Mouse (Mus musculus) hindbrain, embryonic 12.5 days (tissue): ENCODE measurements around the gene AI661453. TPM values are rescaled to one million over a fixed set of nuclear protein-coding genes. Genes with fewer than 3 reads are reported as not detected.
"Not testable (repeated sequence)": the region's sequence is repeated elsewhere in the genome, so short reads cannot be mapped to it uniquely, and the experiment has no call there.

ENCODE experiments used
- ATAC-seq: fragments of 200-750 bp; cut with Nextera tagmentation; 2 replicates; pipeline ENCODE4 v1.8.0; 2017; ENCODE audit warnings: moderate TSS enrichment; ENCODE audit not compliant: low FRiP score
- H3K27ac ChIP-seq: fragments of 300-500 bp; sonication (generic); 2 replicates; pipeline ENCODE4 v1.5.1; 2016; ENCODE audit warnings: mild to moderate bottlenecking
- H3K27me3 ChIP-seq: fragments of 300-500 bp; sonication (generic); 2 replicates; pipeline ENCODE4 v1.6.1; 2016; ENCODE audit warnings: mild to moderate bottlenecking
- H3K36me3 ChIP-seq: fragments of 300-500 bp; sonication (generic); 2 replicates; pipeline ENCODE4 v1.6.1; 2016; ENCODE audit warnings: mild to moderate bottlenecking
- H3K4me1 ChIP-seq: fragments of 300-500 bp; sonication (generic); 2 replicates; pipeline ENCODE4 v1.6.1; 2016
- H3K4me2 ChIP-seq: fragments of 300-500 bp; sonication (generic); replicated peaks from 2 replicates; pipeline ENCODE4 v1.6.1; 2016; ENCODE audit warnings: mild to moderate bottlenecking
- H3K4me3 ChIP-seq: fragments of 300-500 bp; sonication (generic); 2 replicates; pipeline ENCODE4 v1.5.1; 2016; ENCODE audit warnings: mild to moderate bottlenecking
- H3K9ac ChIP-seq: fragments of 300-500 bp; sonication (generic); 2 replicates; pipeline ENCODE4 v1.6.1; 2016; ENCODE audit warnings: mild to moderate bottlenecking, moderate library complexity
- H3K9me3 ChIP-seq: fragments of 300-500 bp; sonication (generic); replicated peaks from 2 replicates; pipeline ENCODE4 v1.6.1; 2016; ENCODE audit warnings: mild to moderate bottlenecking
- WGBS: fragments of 180-500 bp; shearing (Covaris S2); methylation state at CpG from one replicate; pipeline ENCODE4 v1.1.7; 2016; 5-methylcytosine and 5-hydroxymethylcytosine counted together
- polyA plus RNA-seq: library from polyadenylated mRNA; unstranded; fragments of >200 nt; fragmentation: Nextera tagmentation; extraction: Ambion mirVana; gene quantifications from 2 replicates; pipeline ENCODE4 v1.2.1, GENCODE M21; 2016

The AI661453 gene
- 0.28 and 0.34 TPM in 2 replicates for polyA plus RNA-seq

DNA sequence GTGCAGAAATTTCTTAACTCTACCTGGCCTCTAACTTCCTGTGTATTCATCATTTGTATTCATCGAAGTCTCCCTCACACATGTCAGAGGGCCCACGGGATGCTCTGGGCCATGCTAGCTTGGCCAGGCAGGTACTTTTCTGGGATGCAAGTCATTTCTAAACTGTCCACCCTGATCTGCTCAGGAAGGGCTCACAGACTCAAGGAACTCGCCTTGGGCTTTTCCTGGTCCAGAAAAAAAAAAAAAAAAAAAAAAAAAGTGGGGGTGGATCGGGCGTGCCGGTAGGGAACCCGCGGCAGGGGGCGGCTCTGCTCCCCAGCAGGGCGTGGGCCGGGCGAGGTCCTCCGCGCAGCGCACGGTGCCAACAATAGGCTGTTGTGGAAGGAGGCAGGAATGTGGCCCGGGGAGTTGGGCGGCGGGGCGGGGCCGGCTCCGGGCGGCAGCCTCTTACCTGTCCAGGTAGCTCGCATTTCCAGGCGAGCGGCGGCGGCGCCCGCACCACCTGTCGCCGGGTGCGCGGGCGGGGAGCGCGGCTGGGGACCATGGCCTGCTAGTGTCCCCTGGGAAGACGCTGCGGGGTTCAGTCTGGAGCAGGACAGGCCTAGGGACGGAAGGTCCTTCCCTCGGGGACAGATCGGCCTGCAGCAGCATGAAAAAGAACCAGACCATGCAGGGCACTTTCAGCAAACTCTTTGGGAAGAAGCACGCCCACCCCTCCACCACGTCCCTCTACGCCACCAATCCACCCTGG lies at the start of gene AI661453:
AI661453 (plus strand) TSS at position 460 of the 751 bp plus-strand sequence.
- WGBS: 2% methylated on average over 45 of the region's 45 CpGs
- H3K9me3 ChIP-seq: no peaks in the 10 kb centered on the region

DNA sequence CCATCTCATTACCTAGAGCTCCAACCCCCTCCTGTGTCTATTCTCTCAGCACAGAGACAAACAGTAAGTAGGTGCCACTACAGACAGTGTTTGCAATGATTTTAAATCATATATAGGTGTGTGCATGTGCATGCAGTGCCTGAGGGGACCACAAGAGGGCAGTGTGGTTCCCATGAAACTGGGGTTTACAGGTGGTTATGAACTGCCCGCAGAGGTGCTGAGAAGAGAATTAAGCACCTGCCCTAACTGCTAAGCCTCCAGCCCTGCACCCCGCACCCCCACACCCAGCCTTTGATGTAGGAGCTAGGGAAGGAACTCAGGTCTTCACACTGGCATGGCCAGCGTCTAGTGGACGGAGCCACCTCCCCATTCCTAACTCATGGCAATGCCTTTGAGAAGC lies 49.8 kb upstream of the AI661453 start:
- no peak overlapping the region for H3K9ac ChIP-seq
- 71% methylated on average over 4 of the region's 4 CpGs for WGBS
- no peak overlapping the region for H3K4me3 ChIP-seq
- peaks cover 7% of the 10 kb centered on the region; the same call in 1 of the 2 replicates for H3K9me3 ChIP-seq
- no peak overlapping the region for H3K27ac ChIP-seq
- peaks cover 6% of the 10 kb centered on the region; the same call in 1 of the 2 replicates for H3K36me3 ChIP-seq
- no peak for ATAC-seq
- H3K4me2 ChIP-seq: no peak overlapping the region
- H3K27me3 ChIP-seq: no peaks in the 10 kb centered on the region
- H3K4me1 ChIP-seq: no peaks in the 10 kb centered on the region

More for the DNA sequence above, at the start of gene AI661453:
- ATAC-seq: no peak
- H3K9ac ChIP-seq: peak within 1 kb of the TSS; percentile 49; the same call in 1 of the 2 replicates
- H3K4me1 ChIP-seq: peaks cover 16% of the 10 kb centered on the region
- H3K4me3 ChIP-seq: peak within 1 kb of the TSS; percentile 38
- H3K4me2 ChIP-seq: peak within 1 kb of the TSS; percentile 72
- no peak within 1 kb of the TSS for H3K27ac ChIP-seq
- peaks cover 45% of the 10 kb centered on the region for H3K27me3 ChIP-seq
- no peaks in the 10 kb centered on the region for H3K36me3 ChIP-seq

DNA sequence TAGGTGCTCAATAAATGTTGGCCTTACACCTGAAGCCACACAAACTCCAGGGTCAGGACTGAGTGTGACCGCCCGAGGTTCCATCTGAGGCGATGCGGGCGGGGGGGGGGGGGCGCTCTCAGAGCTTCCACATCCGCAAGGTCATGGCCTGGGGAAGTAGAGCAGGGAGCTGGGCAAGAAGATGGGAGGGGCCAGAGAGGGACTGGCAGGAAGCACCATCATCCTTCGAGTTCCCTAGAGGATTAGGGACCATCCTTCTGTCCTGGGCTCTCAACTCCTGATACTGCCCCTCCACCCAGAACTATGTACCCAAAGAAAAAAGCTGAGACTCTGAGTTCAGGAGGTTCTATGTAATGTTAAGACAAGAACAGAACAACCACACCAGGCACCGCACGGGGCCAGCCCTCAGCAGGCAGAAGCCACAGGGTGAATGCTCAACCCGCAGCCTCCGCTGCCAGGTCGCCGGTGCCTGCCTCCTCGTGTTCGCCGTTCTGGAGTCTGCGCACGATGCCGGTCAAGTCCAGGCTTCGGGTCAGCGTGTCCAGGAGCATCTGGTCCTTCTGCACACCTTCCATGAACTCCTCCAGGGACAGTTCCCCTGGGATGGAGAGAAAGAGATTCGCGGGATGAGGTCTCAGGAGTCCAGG lies 42.1 kb upstream of the AI661453 start:
- Histone ChIP-seq H3K9me3 (no peaks in the 10 kb centered on the region), H3K9ac (0 out of 2 replicates have a peak overlapping the region, but pooled peaks have one; percentile 35), H3K27me3 (peaks cover 38% of the 10 kb centered on the region), H3K4me3 (peak overlapping the region; percentile 1; the same call in 1 of the 2 replicates), H3K4me1 (peaks cover 11% of the 10 kb centered on the region), H3K36me3 (no peaks in the 10 kb centered on the region), H3K4me2 (peak overlapping the region; percentile 44), H3K27ac (no peak overlapping the region)
- no peak for ATAC-seq
- WGBS: 21% methylated on average over 24 of the region's 24 CpGs

DNA sequence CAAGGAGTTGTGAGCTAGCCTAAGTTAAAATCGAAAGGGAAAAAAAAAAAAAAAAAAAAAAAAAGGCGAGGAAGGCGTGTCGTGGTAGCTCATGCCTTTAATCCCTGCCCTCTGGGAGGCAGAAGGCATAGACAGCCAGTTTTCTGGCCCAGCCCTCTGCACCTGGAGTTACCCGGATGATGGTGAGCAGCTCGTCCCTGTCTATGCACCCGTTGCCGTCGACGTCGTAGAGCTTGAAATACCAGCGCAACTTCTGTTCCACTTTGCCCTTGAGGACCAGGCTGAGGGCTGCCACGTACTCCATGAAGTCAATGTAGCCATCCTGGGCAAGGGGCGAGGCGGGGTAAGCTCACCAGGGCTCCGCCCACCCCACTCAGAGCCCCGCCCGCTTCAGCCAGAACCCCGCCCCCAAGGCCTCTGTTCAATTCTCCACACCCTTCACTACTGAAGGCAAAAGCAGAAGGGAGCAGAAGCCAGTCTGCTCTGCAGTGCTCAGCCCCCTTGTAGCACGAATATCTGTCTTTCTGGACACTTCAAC lies 41.0 kb upstream of the AI661453 start:
- H3K4me2 ChIP-seq: peak overlapping the region; percentile 44
- H3K27me3 ChIP-seq: peaks cover 38% of the 10 kb centered on the region
- H3K4me3 ChIP-seq: peak overlapping the region; percentile 20
- ATAC-seq: peak; percentile 83
- H3K9ac ChIP-seq: no peak overlapping the region
- no peaks in the 10 kb centered on the region for H3K9me3 ChIP-seq
- peaks cover 11% of the 10 kb centered on the region for H3K4me1 ChIP-seq
- H3K27ac ChIP-seq: no peak overlapping the region
- H3K36me3 ChIP-seq: no peaks in the 10 kb centered on the region
- WGBS: 4% methylated on average over 20 of the region's 20 CpGs

DNA sequence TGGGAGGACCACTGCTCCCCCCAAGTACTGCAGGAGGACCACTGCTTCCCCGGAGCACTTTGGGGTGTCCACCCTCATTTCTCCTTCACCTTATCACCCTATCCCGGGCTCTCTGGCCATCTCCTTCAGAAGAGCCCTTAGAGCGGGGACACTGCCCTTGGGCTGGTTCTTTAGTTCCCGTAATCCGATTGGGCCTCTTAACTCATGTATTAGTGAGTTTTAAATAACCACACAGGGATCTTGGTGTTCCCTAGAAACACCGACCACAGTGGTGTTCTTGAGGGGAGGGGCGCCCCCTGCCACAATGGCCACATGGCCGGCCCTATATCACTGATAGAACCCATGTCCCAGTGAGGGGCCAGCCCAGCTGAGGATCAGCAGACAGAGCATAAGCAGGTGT lies 37.3 kb upstream of the AI661453 start:
- H3K36me3 ChIP-seq: no peaks in the 10 kb centered on the region
- no peak overlapping the region for H3K9ac ChIP-seq
- WGBS: 89% methylated on average over 8 of the region's 8 CpGs
- H3K4me2 ChIP-seq: no peak overlapping the region
- no peak overlapping the region for H3K27ac ChIP-seq
- peaks cover 11% of the 10 kb centered on the region for H3K4me1 ChIP-seq
- no peaks in the 10 kb centered on the region for H3K9me3 ChIP-seq
- H3K27me3 ChIP-seq: peaks cover 31% of the 10 kb centered on the region
- H3K4me3 ChIP-seq: no peak overlapping the region
- no peak for ATAC-seq

DNA sequence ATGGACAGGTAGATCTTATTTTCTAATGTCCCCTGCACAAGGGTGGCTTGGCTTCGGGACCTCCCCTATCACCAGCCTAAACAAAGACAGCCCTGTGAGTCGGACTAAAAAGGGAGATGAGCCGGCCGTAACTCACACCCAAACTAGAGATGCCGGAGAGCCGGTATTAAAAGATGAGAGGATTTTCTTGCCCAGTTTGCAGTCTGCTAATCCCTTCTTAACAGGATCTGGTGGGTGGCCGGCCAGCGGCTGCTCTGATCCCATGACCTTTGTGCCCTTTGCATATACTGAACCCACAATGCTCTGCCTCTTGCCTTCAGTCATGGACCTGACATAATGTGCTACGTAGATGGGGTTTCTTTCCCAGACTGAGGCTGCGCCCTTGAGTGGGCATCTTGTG lies 36.0 kb upstream of the AI661453 start, which contains the start of gene Guca1a:
Guca1a (minus strand) TSS at position 134 of the 400 bp plus-strand sequence.
- H3K36me3 ChIP-seq: no peaks in the 10 kb centered on the region
- H3K4me1 ChIP-seq: 0 out of 2 replicates have a peak, but pooled peaks cover 3% of the 10 kb centered on the region
- H3K9ac ChIP-seq: no peak within 1 kb of the TSS
- no peak for ATAC-seq
- H3K4me3 ChIP-seq: no peak within 1 kb of the TSS
- H3K27ac ChIP-seq: no peak within 1 kb of the TSS
- no peak within 1 kb of the TSS for H3K4me2 ChIP-seq
- peaks cover 23% of the 10 kb centered on the region for H3K27me3 ChIP-seq
- 65% methylated on average over 10 of the region's 10 CpGs for WGBS
- H3K9me3 ChIP-seq: no peaks in the 10 kb centered on the region

DNA sequence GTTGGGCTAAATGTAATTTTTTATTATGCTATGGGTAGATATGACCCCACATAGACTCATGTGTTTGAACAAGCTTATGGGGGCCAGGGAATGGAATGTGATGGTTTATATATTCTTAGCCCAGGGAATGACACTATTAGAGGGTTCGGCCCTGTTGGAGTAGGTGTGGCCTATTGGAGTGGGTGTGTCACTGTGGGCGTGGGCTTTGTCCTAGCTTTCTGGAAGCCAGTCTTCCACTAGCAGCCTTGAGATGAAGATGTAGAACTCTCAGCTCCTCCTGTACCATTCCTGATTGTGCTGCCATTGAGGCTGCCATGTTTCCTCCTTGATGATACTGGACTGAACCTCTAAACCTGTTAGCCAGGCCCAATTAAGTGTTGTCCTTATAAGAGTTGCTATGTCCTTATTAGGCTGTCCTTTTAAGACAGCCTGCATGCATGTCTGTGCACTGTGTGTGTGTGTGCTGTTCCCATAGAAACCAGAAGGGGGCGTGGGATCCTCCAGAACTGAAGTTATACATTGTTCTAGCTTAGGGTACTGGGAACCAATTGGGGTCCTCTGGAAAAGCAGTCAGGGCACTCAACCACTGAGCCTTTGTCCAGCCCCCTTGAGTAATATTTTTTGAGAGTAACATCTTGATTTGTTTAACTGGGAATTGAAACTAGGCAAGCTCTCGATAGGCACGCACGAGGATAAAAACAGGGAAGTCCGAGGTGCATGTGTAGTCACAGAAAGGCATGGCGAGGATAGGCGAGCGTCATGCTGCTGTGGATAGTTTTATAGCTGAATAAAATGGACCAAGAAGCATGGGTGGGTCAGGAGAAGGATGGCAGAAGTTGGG lies 28.5 kb upstream of the AI661453 start:
- no peaks in the 10 kb centered on the region for H3K4me1 ChIP-seq
- no peak overlapping the region for H3K4me3 ChIP-seq
- no peak overlapping the region for H3K9ac ChIP-seq
- no peaks in the 10 kb centered on the region for H3K36me3 ChIP-seq
- ATAC-seq: no peak
- H3K27me3 ChIP-seq: peaks cover 44% of the 10 kb centered on the region
- 68% methylated on average over 10 of the region's 10 CpGs for WGBS
- H3K9me3 ChIP-seq: no peaks in the 10 kb centered on the region
- H3K4me2 ChIP-seq: no peak overlapping the region
- H3K27ac ChIP-seq: no peak overlapping the region

DNA sequence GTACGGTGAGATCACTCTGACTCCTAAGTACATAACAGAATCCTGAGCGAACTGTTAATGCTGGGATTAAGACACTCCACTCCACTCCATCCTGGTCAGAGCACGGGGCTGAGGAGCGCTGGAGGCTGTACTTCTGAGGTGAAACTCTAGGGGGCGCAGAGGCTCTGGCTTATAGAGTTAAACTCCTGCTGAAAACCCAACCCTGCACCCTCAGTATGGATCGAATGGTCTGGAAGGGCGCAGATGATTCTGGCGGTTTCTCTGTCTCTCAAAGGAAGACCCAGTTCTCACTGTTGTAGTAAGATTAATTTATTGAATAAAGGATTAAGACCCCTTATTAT lies 27.9 kb upstream of the AI661453 start:
- Histone ChIP-seq H3K27ac (no peak overlapping the region), H3K36me3 (no peaks in the 10 kb centered on the region), H3K4me1 (no peaks in the 10 kb centered on the region), H3K9me3 (no peaks in the 10 kb centered on the region), H3K4me2 (no peak overlapping the region), H3K27me3 (peaks cover 50% of the 10 kb centered on the region), H3K9ac (no peak overlapping the region), H3K4me3 (no peak overlapping the region)
- no peak for ATAC-seq
- 27% methylated on average over 8 of the region's 8 CpGs for WGBS

DNA sequence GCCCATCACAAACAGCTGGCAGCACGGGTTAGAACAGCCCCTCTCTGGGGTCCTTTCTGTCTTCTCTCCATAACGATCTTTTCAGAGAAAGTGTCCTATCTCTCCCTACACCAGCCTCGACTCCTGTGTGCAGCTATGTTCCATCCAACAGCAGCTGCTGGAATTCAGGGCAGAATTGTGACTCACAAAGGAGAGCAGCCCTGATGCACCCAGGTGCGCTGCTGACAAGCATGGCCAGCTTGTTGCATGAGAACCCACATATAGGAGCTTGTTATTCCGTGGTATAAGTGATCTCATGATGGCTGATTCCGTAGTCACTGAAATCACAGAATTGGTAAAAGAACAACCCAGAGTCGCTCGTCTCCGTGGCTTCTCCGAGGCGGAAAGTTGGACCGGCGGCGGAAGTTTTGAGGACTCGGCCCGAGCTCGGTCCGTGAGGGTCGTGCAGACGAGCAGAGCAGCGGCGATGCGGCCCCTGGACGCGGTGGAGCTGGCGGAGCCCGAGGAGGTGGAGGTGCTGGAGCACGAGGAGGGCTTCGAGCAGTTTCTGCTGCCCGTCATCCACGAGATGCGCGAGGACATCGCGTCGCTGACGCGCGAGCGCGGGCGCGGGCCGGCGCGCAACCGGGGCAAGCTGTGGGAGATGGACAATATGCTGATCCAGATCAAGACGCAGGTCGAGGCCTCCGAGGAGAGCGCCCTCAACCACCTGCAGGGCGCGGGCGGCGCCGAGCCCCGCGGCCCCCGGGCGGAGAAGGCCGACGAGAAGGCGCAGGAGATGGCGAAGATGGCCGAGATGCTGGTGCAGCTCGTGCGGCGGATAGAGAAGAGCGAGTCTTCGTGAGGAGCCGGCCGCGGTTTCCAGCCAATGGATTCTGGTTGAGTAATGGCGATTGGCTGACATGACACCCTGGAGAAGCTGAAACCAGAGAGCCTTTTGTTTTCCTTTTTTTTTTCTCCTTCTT lies 26.2 kb upstream of the AI661453 start:
- H3K9me3 ChIP-seq, H3K27ac ChIP-seq, H3K36me3 ChIP-seq, H3K4me1 ChIP-seq: not testable (repeated sequence)
- Histone ChIP-seq H3K4me2 (peak overlapping the region; percentile 60), H3K4me3 (peak overlapping the region; percentile 35), H3K9ac (0 out of 2 replicates have a peak overlapping the region, but pooled peaks have one; percentile 43), H3K27me3 (peaks cover 48% of the 10 kb centered on the region)
- 3% methylated on average over 74 of the region's 74 CpGs for WGBS
- 0 out of 2 replicates have a peak, but pooled peaks have one; percentile 19 for ATAC-seq

DNA sequence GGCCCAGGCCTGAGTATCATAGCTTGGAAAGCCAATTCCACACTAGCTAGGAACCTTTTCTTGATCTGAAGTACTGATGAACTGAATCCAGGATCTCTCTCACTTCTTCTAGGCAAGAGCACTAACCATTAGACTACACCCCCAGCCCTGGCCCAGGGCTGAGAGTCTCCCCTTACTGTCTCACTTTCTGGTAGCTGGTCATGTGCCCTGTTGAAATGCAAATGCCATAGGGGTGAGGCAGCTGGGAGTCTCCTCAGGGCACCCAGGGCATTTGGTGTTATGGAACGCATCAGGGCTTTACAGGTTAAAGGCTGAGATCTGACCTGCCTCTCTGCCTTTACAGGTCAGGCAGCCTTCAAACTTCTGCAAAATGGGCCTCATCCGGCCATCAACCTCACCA lies 16.2 kb upstream of the AI661453 start:
- no peaks in the 10 kb centered on the region; the same call in 1 of the 2 replicates for H3K27me3 ChIP-seq
- 65% methylated on average over 2 of the region's 2 CpGs for WGBS

DNA sequence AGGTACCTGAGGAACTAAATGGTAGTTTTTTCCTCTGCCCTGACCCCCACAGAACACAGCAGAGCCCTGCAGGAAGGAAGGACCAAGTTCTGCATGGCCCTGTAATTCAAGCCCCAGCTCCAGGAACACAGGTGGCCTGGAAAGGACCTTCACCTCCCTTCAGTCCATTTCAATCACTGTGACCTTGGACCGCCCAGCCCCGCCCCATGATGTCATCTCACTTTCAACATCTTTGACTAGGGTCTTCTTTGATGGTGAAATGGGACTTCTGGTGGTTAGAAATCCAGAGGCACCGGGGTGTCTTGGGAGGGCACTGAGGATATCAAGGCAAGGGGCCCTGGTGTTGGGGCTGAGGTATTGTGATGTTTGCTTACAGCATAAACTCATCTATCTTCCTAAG lies 14.8 kb upstream of the AI661453 start:
- no peak overlapping the region for H3K27ac ChIP-seq
- no peak overlapping the region for H3K4me2 ChIP-seq
- ATAC-seq: no peak
- H3K27me3 ChIP-seq: no peaks in the 10 kb centered on the region; the same call in 1 of the 2 replicates
- H3K9me3 ChIP-seq: no peaks in the 10 kb centered on the region
- no peak overlapping the region for H3K9ac ChIP-seq
- H3K4me1 ChIP-seq: no peaks in the 10 kb centered on the region
- no peaks in the 10 kb centered on the region for H3K36me3 ChIP-seq
- WGBS: 82% methylated on average over 3 of the region's 3 CpGs
- no peak overlapping the region for H3K4me3 ChIP-seq

More for the DNA sequence above, 16.2 kb upstream of the AI661453 start:
- H3K9ac ChIP-seq: no peak overlapping the region
- no peaks in the 10 kb centered on the region for H3K4me1 ChIP-seq
- no peaks in the 10 kb centered on the region for H3K9me3 ChIP-seq
- H3K36me3 ChIP-seq: no peaks in the 10 kb centered on the region
- H3K4me2 ChIP-seq: no peak overlapping the region
- H3K27ac ChIP-seq: no peak overlapping the region
- ATAC-seq: no peak
- H3K4me3 ChIP-seq: no peak overlapping the region
